ENCODE assay signal across 7 mouse cellular contexts in the genomic region with DNA sequence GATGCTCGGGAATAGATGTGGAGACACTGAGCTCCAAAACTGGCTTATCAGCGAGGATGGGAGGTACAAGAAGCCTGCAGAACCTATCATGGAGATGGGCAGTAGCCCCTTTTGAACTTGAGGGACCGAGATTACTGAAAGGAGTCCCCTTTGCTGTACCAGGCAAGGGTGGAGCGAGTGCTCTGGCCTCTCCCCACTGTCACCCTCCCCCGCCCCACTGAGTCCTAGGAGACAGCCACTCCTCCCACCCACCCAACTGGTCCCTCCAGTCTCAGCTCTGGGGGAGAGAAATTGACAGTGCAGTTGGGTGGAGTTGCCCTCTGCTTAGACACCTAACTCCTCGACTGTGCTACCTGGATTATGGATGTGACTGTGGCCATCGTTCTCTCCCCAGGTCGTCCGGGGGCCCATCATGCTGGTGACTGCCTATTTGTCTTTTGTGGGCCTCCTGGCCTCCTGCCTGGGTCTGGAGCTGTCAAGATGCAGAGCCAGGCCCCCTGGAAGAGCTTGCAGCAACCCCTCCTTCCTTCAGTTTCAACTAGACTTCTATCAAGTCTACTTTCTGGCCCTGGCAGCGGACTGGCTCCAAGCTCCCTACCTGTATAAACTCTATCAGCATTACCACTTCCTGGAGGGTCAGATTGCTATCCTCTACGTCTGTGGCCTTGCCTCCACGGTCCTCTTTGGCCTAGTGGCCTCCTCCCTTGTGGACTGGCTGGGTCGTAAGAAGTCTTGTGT. TPM values are rescaled to one million over a fixed set of nuclear protein-coding genes. Genes with fewer than 3 reads are reported as not detected.
DNase-seq lines count a peak whose midpoint lies in the region; ATAC-seq and TF ChIP-seq lines count a peak whose summit lies in the region.

No protein-coding gene starts in this region.

- H3K4me1 ChIP-seq in thymus, adult 2 months (replicated peaks; ENCODE audit: control insufficient read depth, insufficient read depth, low read length): peaks cover 14% of the 10 kb centered on the region
- peaks cover 9% of the 10 kb centered on the region for H3K4me1 ChIP-seq in embryonic facial prominence, embryonic 12.5 days
- H3K4me1 ChIP-seq in hindbrain, postnatal 0 days (ENCODE audit: insufficient read depth, low read length): peaks cover 8% of the 10 kb centered on the region
- H3K4me1 ChIP-seq in midbrain, embryonic 15.5 days: peaks cover 17% of the 10 kb centered on the region

- 0 out of 2 replicates have a peak, but pooled peaks cover 5% of the 10 kb centered on the region for H3K36me3 ChIP-seq in thymus, adult 2 months (ENCODE audit: control insufficient read depth, insufficient read depth, low read length)
- peaks cover 20% of the 10 kb centered on the region for H3K36me3 ChIP-seq in embryonic facial prominence, embryonic 12.5 days
- peaks cover 14% of the 10 kb centered on the region for H3K36me3 ChIP-seq in hindbrain, postnatal 0 days (ENCODE audit: insufficient read depth, low read length)
- peaks cover 13% of the 10 kb centered on the region; the same call in 1 of the 2 replicates for H3K36me3 ChIP-seq in midbrain, embryonic 15.5 days (replicated peaks)

- peak overlapping the region; percentile 88 for H3K4me3 ChIP-seq in thymus, adult 2 months (ENCODE audit: control insufficient read depth, insufficient read depth, low read length)
- peak overlapping the region; percentile 75 for H3K4me3 ChIP-seq in embryonic facial prominence, embryonic 12.5 days
- H3K4me3 ChIP-seq in hindbrain, postnatal 0 days (ENCODE audit: low read length): peak overlapping the region; percentile 87
- peak overlapping the region; percentile 85 for H3K4me3 ChIP-seq in midbrain, embryonic 15.5 days

- WGBS in thymus, adult 2 months: 24% methylated on average over 13 of the region's 13 CpGs
- 28% methylated on average over 13 of the region's 13 CpGs for WGBS in embryonic facial prominence, embryonic 12.5 days
- WGBS in hindbrain, postnatal 0 days: 31% methylated on average over 13 of the region's 13 CpGs
- WGBS in midbrain, embryonic 15.5 days: 29% methylated on average over 13 of the region's 13 CpGs

- H3K27ac ChIP-seq in thymus, adult 2 months (ENCODE audit: control insufficient read depth, insufficient read depth, low read length): no peak overlapping the region
- peak overlapping the region; percentile 80 for H3K27ac ChIP-seq in embryonic facial prominence, embryonic 12.5 days
- H3K27ac ChIP-seq in hindbrain, postnatal 0 days: peak overlapping the region; percentile 83
- H3K27ac ChIP-seq in midbrain, embryonic 15.5 days: peak overlapping the region; percentile 90

- H3K27me3 ChIP-seq in thymus, adult 2 months (ENCODE audit: control insufficient read depth, insufficient read depth, low read length): no peaks in the 10 kb centered on the region
- no peaks in the 10 kb centered on the region for H3K27me3 ChIP-seq in embryonic facial prominence, embryonic 12.5 days
- no peaks in the 10 kb centered on the region for H3K27me3 ChIP-seq in hindbrain, postnatal 0 days (ENCODE audit: insufficient read depth, low read length)
- H3K27me3 ChIP-seq in midbrain, embryonic 15.5 days (replicated peaks): no peaks in the 10 kb centered on the region

- ATAC-seq in embryonic facial prominence, embryonic 12.5 days (ENCODE audit: insufficient number of reproducible peaks, insufficient read depth, low FRiP score, low TSS enrichment): peak; percentile 5; the same call in 1 of the 2 replicates
- ATAC-seq in hindbrain, postnatal 0 days: peak; percentile 41
- ATAC-seq in midbrain, embryonic 15.5 days (replicated peaks): no peak; the same call in 1 of the 2 replicates

- peak overlapping the region; percentile 74 for H3K9ac ChIP-seq in embryonic facial prominence, embryonic 12.5 days
- H3K9ac ChIP-seq in hindbrain, postnatal 0 days (replicated peaks; ENCODE audit: low read length): peak overlapping the region; percentile 65
- H3K9ac ChIP-seq in midbrain, embryonic 15.5 days: peak overlapping the region; percentile 84

- no peak for TF ChIP-seq POLR2A in thymus, adult 2 months (IDR thresholded peaks at IDR 0.05; ENCODE audit: control insufficient read depth, extremely low read depth, insufficient read depth, low read length, poor library complexity)

- H3K9me3 ChIP-seq in embryonic facial prominence, embryonic 12.5 days: no peaks in the 10 kb centered on the region
- no peaks in the 10 kb centered on the region for H3K9me3 ChIP-seq in hindbrain, postnatal 0 days (ENCODE audit: low read length)
- no peaks in the 10 kb centered on the region for H3K9me3 ChIP-seq in midbrain, embryonic 15.5 days

- peak overlapping the region; percentile 70 for H3K4me2 ChIP-seq in embryonic facial prominence, embryonic 12.5 days (replicated peaks)
- H3K4me2 ChIP-seq in hindbrain, postnatal 0 days (ENCODE audit: low read depth, low read length): peak overlapping the region; percentile 84
- H3K4me2 ChIP-seq in midbrain, embryonic 15.5 days: peak overlapping the region; percentile 84

- TF ChIP-seq CTCF in thymus, adult 2 months (IDR thresholded peaks at IDR 0.05; ENCODE audit: borderline replicate concordance, control insufficient read depth, extremely low read depth, insufficient read depth, low read length, poor library complexity): no peak
- TF ChIP-seq CTCF in hindbrain, postnatal 0 days (IDR thresholded peaks at IDR 0.05; ENCODE audit: low read depth): no peak

- DNase-seq in thymus, adult 2 months: no peak
- DNase-seq in thymus, postnatal 14 days: no peak
- no peak for DNase-seq in hindbrain, postnatal 0 days (ENCODE audit: low spot score)
- DNase-seq in embryo, embryonic 9.5 days (ENCODE audit: extremely low spot score): no peak
- DNase-seq in urinary bladder, postnatal 10 days (ENCODE audit: low spot score): no peak

RNA-seq across cellular contexts. Expression of a gene that starts 0.7 kb away (rescaled TPM):
- polyA plus RNA-seq in thymus, adult 2 months (2012; rRNA removed): 87.9 and 92.5 TPM in 2 replicates
- 57.9 and 60.1 TPM in 2 replicates for polyA plus RNA-seq in embryonic facial prominence, embryonic 12.5 days (2016; fragmentation: Nextera tagmentation; extraction: Ambion mirVana)
- total RNA-seq in hindbrain, postnatal 0 days (2014; rRNA removed): 50.7 and 52.3 TPM in 2 replicates
- 67.9 and 68.3 TPM in 2 replicates for polyA plus RNA-seq in hindbrain, postnatal 0 days (2015; fragmentation: Nextera tagmentation; extraction: Ambion mirVana)
- polyA plus RNA-seq in midbrain, embryonic 15.5 days (2015; fragmentation: Nextera tagmentation; extraction: Ambion mirVana): 58.5 and 64.0 TPM in 2 replicates

RNA-seq across cellular contexts. Expression of a gene that starts 9.6 kb away (rescaled TPM):
- polyA plus RNA-seq in thymus, adult 2 months (2012; rRNA removed): 0.30 and 0.31 TPM in 2 replicates
- polyA plus RNA-seq in embryonic facial prominence, embryonic 12.5 days (2016; fragmentation: Nextera tagmentation; extraction: Ambion mirVana): 0.99 and 1.1 TPM in 2 replicates
- total RNA-seq in hindbrain, postnatal 0 days (2014; rRNA removed): not detected in 2 replicates
- polyA plus RNA-seq in hindbrain, postnatal 0 days (2015; fragmentation: Nextera tagmentation; extraction: Ambion mirVana): 0.06 TPM in 1 of 2 replicates, not detected in the other
- polyA plus RNA-seq in midbrain, embryonic 15.5 days (2015; fragmentation: Nextera tagmentation; extraction: Ambion mirVana): 0.10 TPM in 1 of 2 replicates, not detected in the other

RNA-seq across cellular contexts. Expression of a gene that starts 16.1 kb away (rescaled TPM):
- polyA plus RNA-seq in thymus, adult 2 months (2012; rRNA removed): 51.5 and 55.6 TPM in 2 replicates
- polyA plus RNA-seq in embryonic facial prominence, embryonic 12.5 days (2016; fragmentation: Nextera tagmentation; extraction: Ambion mirVana): 36.1 and 37.1 TPM in 2 replicates
- total RNA-seq in hindbrain, postnatal 0 days (2014; rRNA removed): 5.3 and 7.3 TPM in 2 replicates
- 2.3 and 3.8 TPM in 2 replicates for polyA plus RNA-seq in hindbrain, postnatal 0 days (2015; fragmentation: Nextera tagmentation; extraction: Ambion mirVana)
- 5.5 and 7.5 TPM in 2 replicates for polyA plus RNA-seq in midbrain, embryonic 15.5 days (2015; fragmentation: Nextera tagmentation; extraction: Ambion mirVana)

RNA-seq across cellular contexts. Expression of a gene that starts 22.6 kb away (rescaled TPM):
- polyA plus RNA-seq in thymus, adult 2 months (2012; rRNA removed): 18.9 and 23.7 TPM in 2 replicates
- 121 and 123 TPM in 2 replicates for polyA plus RNA-seq in embryonic facial prominence, embryonic 12.5 days (2016; fragmentation: Nextera tagmentation; extraction: Ambion mirVana)
- total RNA-seq in hindbrain, postnatal 0 days (2014; rRNA removed): 8.8 and 11.4 TPM in 2 replicates
- 3.8 and 4.4 TPM in 2 replicates for polyA plus RNA-seq in hindbrain, postnatal 0 days (2015; fragmentation: Nextera tagmentation; extraction: Ambion mirVana)
- polyA plus RNA-seq in midbrain, embryonic 15.5 days (2015; fragmentation: Nextera tagmentation; extraction: Ambion mirVana): 4.1 and 6.4 TPM in 2 replicates

RNA-seq across cellular contexts. Expression of a gene that starts 46.0 kb away (rescaled TPM):
- polyA plus RNA-seq in thymus, adult 2 months (2012; rRNA removed): 76.0 and 93.2 TPM in 2 replicates
- polyA plus RNA-seq in embryonic facial prominence, embryonic 12.5 days (2016; fragmentation: Nextera tagmentation; extraction: Ambion mirVana): 433 and 448 TPM in 2 replicates
- 119 and 139 TPM in 2 replicates for total RNA-seq in hindbrain, postnatal 0 days (2014; rRNA removed)
- 531 and 540 TPM in 2 replicates for polyA plus RNA-seq in hindbrain, postnatal 0 days (2015; fragmentation: Nextera tagmentation; extraction: Ambion mirVana)
- polyA plus RNA-seq in midbrain, embryonic 15.5 days (2015; fragmentation: Nextera tagmentation; extraction: Ambion mirVana): 450 and 466 TPM in 2 replicates
